Mouse (Mus musculus): ENCODE data around the gene Ttll6. TPM values are rescaled to one million over a fixed set of nuclear protein-coding genes. Genes with fewer than 3 reads are reported as not detected.

Ttll6 gene
- under 1 TPM in 1 of 2 experiments, not detected in 1; 0.05 TPM for polyA plus RNA-seq (2017; shearing (Covaris generic))

DNA sequence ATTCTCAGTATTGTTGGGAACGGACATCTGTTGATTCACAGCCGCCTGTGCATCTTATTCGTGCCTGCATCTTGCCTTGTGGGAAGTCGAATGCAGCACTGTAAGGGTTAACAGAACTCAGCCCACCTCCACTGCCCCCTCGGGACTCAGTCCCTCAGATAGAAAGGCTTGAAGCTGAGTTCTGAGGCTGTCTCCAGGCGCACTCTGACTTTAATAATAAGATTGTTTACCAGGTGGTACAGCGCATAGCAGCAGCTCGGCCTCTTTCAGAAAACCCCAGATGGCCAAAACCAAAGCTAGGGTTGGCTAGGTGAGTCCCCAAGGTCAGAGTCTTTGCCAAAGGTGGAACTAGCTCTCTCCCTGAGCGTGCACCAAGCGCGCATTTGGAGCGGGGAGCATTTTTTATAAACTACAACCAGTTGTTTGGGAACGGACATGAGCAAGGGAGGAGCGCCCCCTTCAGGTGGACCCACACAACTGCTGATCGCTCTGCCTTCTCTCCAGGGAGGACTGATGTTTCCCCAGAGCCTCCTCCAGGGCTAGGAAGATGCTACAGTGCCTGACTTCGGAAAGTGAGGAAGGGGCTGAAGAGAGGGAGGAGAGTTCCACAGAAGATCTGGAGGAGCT lies at the start of gene Ttll6:
TSS of gene Ttll6 (plus strand) at position 548 of the 627 bp plus-strand sequence.

GRCm38 (mm10) chr11:96111751-96112150 lies 21.8 kb upstream of the Ttll6 start, which contains the start of gene Calcoco2:
Calcoco2 (minus strand) TSS chr11:96111964.

DNA sequence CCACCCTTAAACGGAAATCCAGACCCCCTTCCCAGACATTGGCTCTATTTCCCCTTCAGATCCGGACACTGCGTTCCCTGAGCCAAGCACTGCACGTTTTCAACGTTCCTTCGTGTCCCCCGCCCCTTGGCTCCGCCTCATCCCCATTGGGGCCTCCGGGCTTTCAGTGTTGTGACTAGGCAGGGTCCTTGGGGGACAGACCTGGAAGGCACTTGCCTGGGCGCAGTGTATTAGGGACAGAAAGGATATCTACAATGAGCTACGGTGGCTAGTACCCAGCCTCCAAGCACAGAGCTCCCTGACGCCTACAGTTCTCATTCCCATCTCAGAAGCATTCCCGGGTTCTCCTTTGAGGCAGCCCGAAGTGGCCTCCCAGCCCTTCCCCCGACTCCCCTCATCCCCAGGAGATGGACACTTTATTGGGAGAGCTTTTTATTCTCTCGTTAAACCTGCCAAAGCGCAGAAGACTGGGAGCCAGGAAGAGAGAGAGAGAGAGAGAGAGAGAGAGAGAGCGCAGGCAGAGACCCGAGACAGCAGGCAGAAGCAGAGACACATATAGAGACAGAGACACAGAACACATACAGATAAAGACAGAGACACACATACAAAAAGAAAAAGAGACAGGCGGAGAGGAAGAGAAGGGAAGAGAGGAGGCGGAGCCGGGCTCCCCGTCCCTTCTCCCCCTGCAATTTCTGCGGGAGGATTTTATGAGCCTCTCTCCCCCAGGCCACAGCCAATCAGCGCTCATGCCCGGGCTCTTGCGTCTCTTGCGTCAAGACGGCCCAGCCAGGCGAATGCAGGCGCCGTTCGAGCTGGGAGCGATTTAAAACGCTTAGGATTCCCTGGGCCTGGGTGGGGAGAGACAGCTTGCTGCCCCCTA lies 60.2 kb downstream of the Ttll6 start, which contains the start of gene Hoxb13:
TSS of gene Hoxb13 (plus strand) at position 796 of the 880 bp plus-strand sequence.

Other genes with a start within 250 kb of the Ttll6 start
- gene B4galnt2, start 218.9 kb upstream of the Ttll6 start, polyA plus RNA-seq (2017; shearing (Covaris generic)): under 1 TPM in 1 of 2 experiments, not detected in 1; 0.23 TPM
- gene Igf2bp1, start 127.8 kb upstream of the Ttll6 start, polyA plus RNA-seq (2017; shearing (Covaris generic)): under 1 TPM in 1 of 2 experiments, not detected in 1; 0.45 TPM
- gene Gip, start 109.2 kb upstream of the Ttll6 start, polyA plus RNA-seq (2017; shearing (Covaris generic)): not detected
- gene Snf8, start 98.9 kb upstream of the Ttll6 start, polyA plus RNA-seq (2017; shearing (Covaris generic)): 100 to 1,000 TPM in 1 of 2 experiments, 10 to 100 TPM in 1; 98.0 to 107 TPM
- gene Ube2z, start 68.4 kb upstream of the Ttll6 start, polyA plus RNA-seq (2017; shearing (Covaris generic)): 10 to 100 TPM; 38.1 to 46.2 TPM
- 100 to 1,000 TPM; 337 to 446 TPM for gene Atp5g1, start 58.1 kb upstream of the Ttll6 start, polyA plus RNA-seq (2017; shearing (Covaris generic))
- gene Calcoco2, start 21.8 kb upstream of the Ttll6 start, polyA plus RNA-seq (2017; shearing (Covaris generic)): under 1 TPM in 1 of 2 experiments, not detected in 1; 0.22 TPM
- under 1 TPM in 1 of 2 experiments, not detected in 1; 0.14 TPM for gene Hoxb13, start 60.5 kb downstream of the Ttll6 start, polyA plus RNA-seq (2017; shearing (Covaris generic))
- not detected for gene Hoxb9, start 137.7 kb downstream of the Ttll6 start, polyA plus RNA-seq (2017; shearing (Covaris generic))
- gene Hoxb8, start 148.1 kb downstream of the Ttll6 start, polyA plus RNA-seq (2017; shearing (Covaris generic)): not detected
- gene Hoxb7, start 152.8 kb downstream of the Ttll6 start, polyA plus RNA-seq (2017; shearing (Covaris generic)): not detected
- under 1 TPM in 1 of 2 experiments, not detected in 1; 0.31 TPM for gene Hoxb6, start 158.7 kb downstream of the Ttll6 start, polyA plus RNA-seq (2017; shearing (Covaris generic))
- gene Hoxb5, start 169.6 kb downstream of the Ttll6 start, polyA plus RNA-seq (2017; shearing (Covaris generic)): under 1 TPM in 1 of 2 experiments, not detected in 1; 0.63 TPM
- under 1 TPM; 0.06 to 0.41 TPM for gene Hoxb4, start 184.5 kb downstream of the Ttll6 start, polyA plus RNA-seq (2017; shearing (Covaris generic))
- gene Hoxb3, start 189.5 kb downstream of the Ttll6 start, polyA plus RNA-seq (2017; shearing (Covaris generic)): not detected
- under 1 TPM in 1 of 2 experiments, not detected in 1; 0.05 TPM for gene Hoxb2, start 216.7 kb downstream of the Ttll6 start, polyA plus RNA-seq (2017; shearing (Covaris generic))
- not detected for gene Hoxb1, start 232.0 kb downstream of the Ttll6 start, polyA plus RNA-seq (2017; shearing (Covaris generic))